Mouse (Mus musculus) embryonic facial prominence, embryonic 12.5 days (tissue): ENCODE measurements around the gene Nostrin. TPM values are rescaled to one million over a fixed set of nuclear protein-coding genes. Genes with fewer than 3 reads are reported as not detected.
A peak's percentile ranks its signal among the peaks of the same experiment; 100 is the strongest.

Experiments
- ATAC-seq: fragments of 200-750 bp; cut with Nextera tagmentation; 2 replicates; pipeline ENCODE4 v1.8.0; 2017; ENCODE audit not compliant: insufficient number of reproducible peaks, insufficient read depth, low FRiP score, low TSS enrichment
- H3K27ac ChIP-seq: fragments of 300-500 bp; sonication (generic); 2 replicates; pipeline ENCODE4 v1.5.1; 2016; ENCODE audit warnings: mild to moderate bottlenecking
- H3K27me3 ChIP-seq: fragments of 300-500 bp; sonication (generic); 2 replicates; pipeline ENCODE4 v1.6.1; 2016; ENCODE audit warnings: mild to moderate bottlenecking, moderate library complexity
- H3K36me3 ChIP-seq: fragments of 300-500 bp; sonication (generic); 2 replicates; pipeline ENCODE4 v1.6.1; 2016; ENCODE audit warnings: mild to moderate bottlenecking
- H3K4me1 ChIP-seq: fragments of 300-500 bp; sonication (generic); 2 replicates; pipeline ENCODE4 v1.6.1; 2016
- H3K4me2 ChIP-seq: fragments of 300-500 bp; sonication (generic); replicated peaks from 2 replicates; pipeline ENCODE4 v1.6.1; 2016; ENCODE audit warnings: mild to moderate bottlenecking, moderate library complexity
- H3K4me3 ChIP-seq: fragments of 300-500 bp; sonication (generic); 2 replicates; pipeline ENCODE4 v1.5.1; 2016; ENCODE audit warnings: mild to moderate bottlenecking
- H3K9ac ChIP-seq: fragments of 300-500 bp; sonication (generic); 2 replicates; pipeline ENCODE4 v1.6.1; 2016; ENCODE audit warnings: mild to moderate bottlenecking, moderate library complexity
- H3K9me3 ChIP-seq: fragments of 300-500 bp; sonication (generic); 2 replicates; pipeline ENCODE4 v1.6.1; 2016; ENCODE audit warnings: mild to moderate bottlenecking, moderate library complexity
- WGBS: fragments of 180-500 bp; shearing (Covaris S2); methylation state at CpG from one replicate; pipeline ENCODE4 v1.1.7; 2016; 5-methylcytosine and 5-hydroxymethylcytosine counted together
- polyA plus RNA-seq: library from polyadenylated mRNA; unstranded; fragments of >200 nt; fragmentation: Nextera tagmentation; extraction: Ambion mirVana; gene quantifications from 2 replicates; pipeline ENCODE4 v1.2.1, GENCODE M21; 2016

Nostrin gene
- polyA plus RNA-seq, 1 experiment from 2014 or later = 0.65 TPM

- H3K4me1 ChIP-seq = peaks cover 10% of the 10 kb centered on the region
- H3K9ac ChIP-seq = no peak overlapping the region
- no peaks in the 10 kb centered on the region for H3K36me3 ChIP-seq
- H3K27me3 ChIP-seq = no peaks in the 10 kb centered on the region
- WGBS = 60% methylated on average over 7 of the region's 7 CpGs
- H3K27ac ChIP-seq = peak overlapping the region; percentile 43; the same call in 1 of the 2 replicates
- no peak overlapping the region for H3K4me3 ChIP-seq
- H3K4me2 ChIP-seq = no peak overlapping the region
- no peaks in the 10 kb centered on the region for H3K9me3 ChIP-seq
- ATAC-seq = no peak
These were observed 6.0 kb upstream of the Nostrin start for GRCm38 (mm10) chr2:69129425-69130210.

GRCm38 (mm10) chr2:69132046-69132445 lies 3.6 kb upstream of the Nostrin start:
- Histone ChIP-seq H3K27me3 (no peaks in the 10 kb centered on the region), H3K36me3 (no peaks in the 10 kb centered on the region), H3K9ac (no peak overlapping the region), H3K4me2 (no peak overlapping the region), H3K4me3 (no peak overlapping the region), H3K27ac (no peak overlapping the region), H3K4me1 (peaks cover 12% of the 10 kb centered on the region), H3K9me3 (no peaks in the 10 kb centered on the region)
- WGBS = 73% methylated on average over 3 of the region's 3 CpGs
- no peak for ATAC-seq

- no peak overlapping the region for H3K27ac ChIP-seq
- no peak overlapping the region for H3K4me3 ChIP-seq
- H3K27me3 ChIP-seq = no peaks in the 10 kb centered on the region
- 60% methylated on average over 5 of the region's 5 CpGs for WGBS
- H3K36me3 ChIP-seq = no peaks in the 10 kb centered on the region
- no peak for ATAC-seq
- no peak overlapping the region for H3K9ac ChIP-seq
- no peaks in the 10 kb centered on the region for H3K9me3 ChIP-seq
- peaks cover 12% of the 10 kb centered on the region for H3K4me1 ChIP-seq
- no peak overlapping the region for H3K4me2 ChIP-seq
These were observed 3.0 kb upstream of the Nostrin start for GRCm38 (mm10) chr2:69132488-69133040.

- Histone ChIP-seq H3K4me2 (no peak overlapping the region), H3K4me3 (no peak overlapping the region), H3K9ac (no peak overlapping the region), H3K9me3 (no peaks in the 10 kb centered on the region), H3K27ac (no peak overlapping the region), H3K36me3 (no peaks in the 10 kb centered on the region), H3K27me3 (no peaks in the 10 kb centered on the region), H3K4me1 (peaks cover 8% of the 10 kb centered on the region)
- WGBS = 85% methylated on average over 1 of the region's 1 CpGs
- ATAC-seq = no peak
These were observed 1.4 kb upstream of the Nostrin start for GRCm38 (mm10) chr2:69134186-69134585.

GRCm38 (mm10) chr2:69134937-69135336 lies 663 bp upstream of the Nostrin start:
- no peak for ATAC-seq
- H3K27me3 ChIP-seq = no peaks in the 10 kb centered on the region
- no peak overlapping the region for H3K4me3 ChIP-seq
- no peaks in the 10 kb centered on the region for H3K9me3 ChIP-seq
- H3K9ac ChIP-seq = no peak overlapping the region
- no peak overlapping the region for H3K4me2 ChIP-seq
- no peaks in the 10 kb centered on the region for H3K36me3 ChIP-seq
- 81% methylated on average over 9 of the region's 9 CpGs for WGBS
- 0 out of 2 replicates have a peak, but pooled peaks cover 2% of the 10 kb centered on the region for H3K4me1 ChIP-seq
- H3K27ac ChIP-seq = no peak overlapping the region

GRCm38 (mm10) chr2:69137406-69138084 lies 1.9 kb downstream of the Nostrin start:
- WGBS = 89% methylated on average over 10 of the region's 10 CpGs
- no peak overlapping the region for H3K4me2 ChIP-seq
- no peaks in the 10 kb centered on the region for H3K27me3 ChIP-seq

GRCm38 (mm10) chr2:69138759-69139158 lies 3.2 kb downstream of the Nostrin start:
- Histone ChIP-seq H3K9ac (no peak overlapping the region), H3K9me3 (no peaks in the 10 kb centered on the region), H3K36me3 (no peaks in the 10 kb centered on the region), H3K27me3 (no peaks in the 10 kb centered on the region), H3K4me1 (0 out of 2 replicates have a peak, but pooled peaks cover 2% of the 10 kb centered on the region), H3K4me3 (no peak overlapping the region), H3K4me2 (no peak overlapping the region), H3K27ac (no peak overlapping the region)
- ATAC-seq = no peak
- 82% methylated on average over 4 of the region's 4 CpGs for WGBS

More at GRCm38 (mm10) chr2:69137406-69138084, 1.9 kb downstream of the Nostrin start:
- Histone ChIP-seq H3K9ac (no peak overlapping the region), H3K27ac (no peak overlapping the region), H3K4me1 (0 out of 2 replicates have a peak, but pooled peaks cover 2% of the 10 kb centered on the region), H3K9me3 (no peaks in the 10 kb centered on the region), H3K4me3 (no peak overlapping the region), H3K36me3 (no peaks in the 10 kb centered on the region)
- ATAC-seq = no peak

GRCm38 (mm10) chr2:69140215-69140614 lies 4.6 kb downstream of the Nostrin start:
- H3K4me2 ChIP-seq = no peak overlapping the region
- H3K27ac ChIP-seq = no peak overlapping the region
- no peak overlapping the region for H3K9ac ChIP-seq
- WGBS = 50% methylated on average over 2 of the region's 2 CpGs
- H3K27me3 ChIP-seq = no peaks in the 10 kb centered on the region
- no peak overlapping the region for H3K4me3 ChIP-seq
- ATAC-seq = no peak
- H3K9me3 ChIP-seq = no peaks in the 10 kb centered on the region
- no peaks in the 10 kb centered on the region for H3K36me3 ChIP-seq
- 0 out of 2 replicates have a peak, but pooled peaks cover 2% of the 10 kb centered on the region for H3K4me1 ChIP-seq

GRCm38 (mm10) chr2:69140816-69141215 lies 5.2 kb downstream of the Nostrin start:
- ATAC-seq = no peak
- no peak overlapping the region for H3K4me3 ChIP-seq
- no peaks in the 10 kb centered on the region for H3K27me3 ChIP-seq
- H3K4me1 ChIP-seq = no peaks in the 10 kb centered on the region
- H3K36me3 ChIP-seq = no peaks in the 10 kb centered on the region
- no peak overlapping the region for H3K9ac ChIP-seq
- H3K4me2 ChIP-seq = no peak overlapping the region
- WGBS = 51% methylated on average over 4 of the region's 4 CpGs
- H3K9me3 ChIP-seq = no peaks in the 10 kb centered on the region
- no peak overlapping the region for H3K27ac ChIP-seq

- no peak for ATAC-seq
These were observed 13.1 kb downstream of the Nostrin start for GRCm38 (mm10) chr2:69148691-69149090.

GRCm38 (mm10) chr2:69149154-69149553 lies 13.6 kb downstream of the Nostrin start:
- H3K27ac ChIP-seq = no peak overlapping the region
- WGBS = 89% methylated on average over 10 of the region's 10 CpGs

More at GRCm38 (mm10) chr2:69148691-69149090, 13.1 kb downstream of the Nostrin start:
- WGBS = 70% methylated on average over 3 of the region's 3 CpGs
- no peaks in the 10 kb centered on the region for H3K36me3 ChIP-seq
- no peaks in the 10 kb centered on the region for H3K4me1 ChIP-seq
- no peaks in the 10 kb centered on the region for H3K27me3 ChIP-seq
- H3K4me2 ChIP-seq = no peak overlapping the region
- no peaks in the 10 kb centered on the region for H3K9me3 ChIP-seq
- H3K9ac ChIP-seq = no peak overlapping the region
- no peak overlapping the region for H3K27ac ChIP-seq
- no peak overlapping the region for H3K4me3 ChIP-seq

More at GRCm38 (mm10) chr2:69149154-69149553, 13.6 kb downstream of the Nostrin start:
- ATAC-seq = no peak
- Histone ChIP-seq H3K36me3 (no peaks in the 10 kb centered on the region), H3K9me3 (no peaks in the 10 kb centered on the region), H3K9ac (no peak overlapping the region), H3K4me2 (no peak overlapping the region), H3K27me3 (no peaks in the 10 kb centered on the region), H3K4me3 (no peak overlapping the region), H3K4me1 (no peaks in the 10 kb centered on the region)
